Mouse (Mus musculus) CH12.LX (cell line): ENCODE data around the gene Taco1. TPM values are rescaled to one million over a fixed set of nuclear protein-coding genes. Genes with fewer than 3 reads are reported as not detected.

Experiments
- DNase-seq: peaks from one replicate; pipeline ENCODE4 v3.0.0-alpha.2; 2013; ENCODE audit errors: extremely low read depth
- H3K27ac ChIP-seq: 2 replicates; pipeline ENCODE4 v1.5.1; 2012; ENCODE audit warnings: low read depth, mild to moderate bottlenecking, control low read depth, moderate library complexity; ENCODE audit not compliant: insufficient read depth
- H3K27me3 ChIP-seq: replicated peaks from 2 replicates; pipeline ENCODE3; 2012; ENCODE audit warnings: inconsistent platforms
- H3K36me3 ChIP-seq, 2 experiments: replicated peaks in 1 of 2; 2 replicates each; pipeline versions ENCODE3 to v1.6.1; 2012; ENCODE audit warnings: inconsistent platforms in 1 of 2, low read length in 1 of 2, mild to moderate bottlenecking in 1 of 2, mixed read lengths in 1 of 2, moderate library complexity in 1 of 2; ENCODE audit not compliant: control insufficient read depth in 1 of 2, insufficient read depth in 1 of 2
- H3K4me1 ChIP-seq, 2 experiments: 2 replicates each; pipeline ENCODE4 v1.6.1; 2012; ENCODE audit warnings: inconsistent platforms in 1 of 2, moderate library complexity in 1 of 2; ENCODE audit not compliant: insufficient read depth in 2 of 2, control insufficient read depth in 1 of 2
- H3K4me2 ChIP-seq: 2 replicates; pipeline ENCODE4 v1.6.1; 2012; ENCODE audit warnings: low read depth, mild to moderate bottlenecking, control low read depth; ENCODE audit not compliant: poor library complexity, insufficient read depth, severe bottlenecking
- H3K4me3 ChIP-seq, 3 experiments: fragments of 150-350 bp in 1 of 3; sonication (generic) in 1 of 3; replicated peaks in 1 of 3; 2 replicates each; pipeline versions ENCODE3 to v1.5.1; 2011 to 2012; ENCODE audit warnings: low read depth in 2 of 3, low read length in 2 of 3, mild to moderate bottlenecking in 2 of 3, moderate library complexity in 2 of 3, control low read depth in 1 of 3, improper control_type of control experiment in 1 of 3, inconsistent platforms in 1 of 3, mixed read lengths in 1 of 3; ENCODE audit not compliant: poor library complexity in 1 of 3
- H3K79me2 ChIP-seq: replicated peaks from 2 replicates; pipeline ENCODE4 v1.6.1; 2012; ENCODE audit warnings: mild to moderate bottlenecking, moderate library complexity; ENCODE audit not compliant: control insufficient read depth, poor library complexity, insufficient read depth, severe bottlenecking; ENCODE audit errors: extremely low read depth
- H3K9ac ChIP-seq: 2 replicates; pipeline ENCODE4 v1.6.1; 2012; ENCODE audit warnings: low read depth, mild to moderate bottlenecking, control low read depth, moderate library complexity; ENCODE audit not compliant: insufficient read depth
- H3K9me3 ChIP-seq: replicated peaks from 2 replicates; pipeline ENCODE3; 2012; ENCODE audit warnings: low read length, inconsistent platforms, mixed read lengths
- BHLHE40 ChIP-seq: IDR thresholded peaks from 2 replicates; pipeline ENCODE4 v1.6.1; 2011; ENCODE audit warnings: mild to moderate bottlenecking, low read depth, low read length, improper control_type of control experiment
- CHD1 ChIP-seq: IDR thresholded peaks from 2 replicates; pipeline ENCODE4 v1.6.1; 2012; ENCODE audit warnings: low read depth, low read length, improper control_type of control experiment, inconsistent platforms
- CHD2 ChIP-seq: IDR thresholded peaks from 2 replicates; pipeline ENCODE4 v1.6.1; 2011; ENCODE audit warnings: low read length, improper control_type of control experiment
- CTCF ChIP-seq, 2 experiments: IDR thresholded peaks in 1 of 2; conservative IDR thresholded peaks in 1 of 2; 2 replicates each; pipeline ENCODE4 v1.5.1; 2011 to 2012; ENCODE audit warnings: low read depth in 2 of 2, low read length in 2 of 2, improper control_type of control experiment in 1 of 2, inconsistent platforms in 1 of 2, mild to moderate bottlenecking in 1 of 2, moderate library complexity in 1 of 2
- E2F4 ChIP-seq: IDR thresholded peaks from 2 replicates; pipeline ENCODE4 v1.6.1; 2011; ENCODE audit warnings: low read depth, low read length, improper control_type of control experiment; ENCODE audit not compliant: insufficient replicate concordance
- ELF1 ChIP-seq: IDR thresholded peaks from 2 replicates; pipeline ENCODE4 v1.6.1; 2014; ENCODE audit warnings: low read depth, mild to moderate bottlenecking, inconsistent platforms, low read length, improper control_type of control experiment
- EP300 ChIP-seq: IDR thresholded peaks from 2 replicates; pipeline ENCODE4 v1.6.1; 2011; ENCODE audit warnings: low read length, improper control_type of control experiment
- ETS1 ChIP-seq: conservative IDR thresholded peaks from 2 replicates; pipeline ENCODE4 v1.6.1; 2012; ENCODE audit warnings: low read depth, mild to moderate bottlenecking, inconsistent platforms, low read length, improper control_type of control experiment, moderate library complexity
- GABPA ChIP-seq: IDR thresholded peaks from 2 replicates; pipeline ENCODE4 v1.6.1; 2012; ENCODE audit warnings: low read depth, low read length, improper control_type of control experiment, inconsistent platforms; ENCODE audit not compliant: insufficient replicate concordance
- HCFC1 ChIP-seq: IDR thresholded peaks from 2 replicates; pipeline ENCODE4 v1.6.1; 2012; ENCODE audit warnings: low read depth, mild to moderate bottlenecking, inconsistent platforms, low read length, improper control_type of control experiment
- IRF4 ChIP-seq: IDR thresholded peaks from 2 replicates; pipeline ENCODE4 v1.6.1; 2014; ENCODE audit warnings: low read depth, mild to moderate bottlenecking, inconsistent platforms, low read length, improper control_type of control experiment
- JUN ChIP-seq: IDR thresholded peaks from 2 replicates; pipeline ENCODE4 v1.6.1; 2011; ENCODE audit warnings: low read depth, mild to moderate bottlenecking, low read length, improper control_type of control experiment, moderate library complexity; ENCODE audit not compliant: insufficient read depth
- JUND ChIP-seq: conservative IDR thresholded peaks from 2 replicates; pipeline ENCODE4 v1.6.1; 2011; ENCODE audit warnings: low read depth, low read length, improper control_type of control experiment
- KAT2A ChIP-seq: IDR thresholded peaks from 2 replicates; pipeline ENCODE4 v1.6.1; 2012; ENCODE audit warnings: low read length, improper control_type of control experiment, inconsistent platforms; ENCODE audit not compliant: insufficient replicate concordance
- MAFK ChIP-seq: IDR thresholded peaks from 2 replicates; pipeline ENCODE4 v1.6.1; 2011; ENCODE audit warnings: low read length, improper control_type of control experiment; ENCODE audit not compliant: insufficient replicate concordance
- MAX ChIP-seq: IDR thresholded peaks from 2 replicates; pipeline ENCODE4 v1.6.1; 2011; ENCODE audit warnings: low read length, improper control_type of control experiment
- MAZ ChIP-seq: IDR thresholded peaks from 2 replicates; pipeline ENCODE4 v1.6.1; 2012; ENCODE audit warnings: low read depth, mild to moderate bottlenecking, inconsistent platforms, low read length, improper control_type of control experiment, moderate library complexity
- MEF2A ChIP-seq: IDR thresholded peaks from 2 replicates; pipeline ENCODE4 v1.6.1; 2014; ENCODE audit warnings: low read depth, mild to moderate bottlenecking, inconsistent platforms, low read length, improper control_type of control experiment, borderline replicate concordance
- MXI1 ChIP-seq: IDR thresholded peaks from 2 replicates; pipeline ENCODE4 v1.6.1; 2011; ENCODE audit warnings: mild to moderate bottlenecking, low read depth, low read length, improper control_type of control experiment
- MYC ChIP-seq: IDR thresholded peaks from 2 replicates; pipeline ENCODE4 v1.6.1; 2011; ENCODE audit warnings: low read depth, mild to moderate bottlenecking, improper control_type of control experiment, low read length
- NELFE ChIP-seq: IDR thresholded peaks from 2 replicates; pipeline ENCODE4 v1.6.1; 2011; ENCODE audit warnings: low read depth, low read length, improper control_type of control experiment
- NRF1 ChIP-seq: IDR thresholded peaks from 2 replicates; pipeline ENCODE4 v1.6.1; 2014; ENCODE audit warnings: low read depth, mild to moderate bottlenecking, inconsistent platforms, low read length, improper control_type of control experiment, moderate library complexity
- PAX5 ChIP-seq: IDR thresholded peaks from 2 replicates; pipeline ENCODE4 v1.6.1; 2012; ENCODE audit warnings: low read length, inconsistent platforms, mixed read lengths
- POLR2A ChIP-seq: IDR thresholded peaks from 2 replicates; pipeline ENCODE4 v1.6.1; 2011; ENCODE audit warnings: low read depth, mild to moderate bottlenecking, improper control_type of control experiment, low read length
- POLR2AphosphoS2 ChIP-seq: IDR thresholded peaks from 2 replicates; pipeline ENCODE4 v1.6.1; 2011; ENCODE audit warnings: low read depth, low read length, improper control_type of control experiment
- RAD21 ChIP-seq: IDR thresholded peaks from 2 replicates; pipeline ENCODE4 v1.6.1; 2011; ENCODE audit warnings: low read depth, mild to moderate bottlenecking, low read length, improper control_type of control experiment, moderate library complexity
- RCOR1 ChIP-seq: conservative IDR thresholded peaks from 2 replicates; pipeline ENCODE4 v1.6.1; 2012; ENCODE audit warnings: low read depth, mild to moderate bottlenecking, inconsistent platforms, low read length, improper control_type of control experiment
- SIN3A ChIP-seq: IDR thresholded peaks from 2 replicates; pipeline ENCODE4 v1.6.1; 2012; ENCODE audit warnings: low read length, improper control_type of control experiment, inconsistent platforms
- SMC3 ChIP-seq: IDR thresholded peaks from 2 replicates; pipeline ENCODE4 v1.6.1; 2011; ENCODE audit warnings: low read depth, low read length, improper control_type of control experiment
- TBP ChIP-seq: conservative IDR thresholded peaks from 2 replicates; pipeline ENCODE4 v1.6.1; 2011; ENCODE audit warnings: low read depth, low read length, improper control_type of control experiment
- TCF12 ChIP-seq: IDR thresholded peaks from 2 replicates; pipeline ENCODE4 v1.6.1; 2014; ENCODE audit warnings: low read depth, mild to moderate bottlenecking, inconsistent platforms, low read length, improper control_type of control experiment
- UBTF ChIP-seq: IDR thresholded peaks from 2 replicates; pipeline ENCODE4 v1.6.1; 2012; ENCODE audit warnings: low read depth, mild to moderate bottlenecking, inconsistent platforms, low read length, improper control_type of control experiment, moderate library complexity
- ZC3H11A ChIP-seq: IDR thresholded peaks from 2 replicates; pipeline ENCODE4 v1.6.1; 2012; ENCODE audit warnings: low read depth, mild to moderate bottlenecking, inconsistent platforms, low read length, improper control_type of control experiment
- ZKSCAN1 ChIP-seq: IDR thresholded peaks from 2 replicates; pipeline ENCODE4 v1.6.1; 2012; ENCODE audit warnings: low read depth, inconsistent platforms, low read length, improper control_type of control experiment, borderline replicate concordance
- ZMIZ1 ChIP-seq: IDR thresholded peaks from 2 replicates; pipeline ENCODE4 v1.6.1; 2012; ENCODE audit warnings: low read depth, mild to moderate bottlenecking, inconsistent platforms, low read length, improper control_type of control experiment
- ZNF384 ChIP-seq: IDR thresholded peaks from 2 replicates; pipeline ENCODE4 v1.6.1; 2012; ENCODE audit warnings: low read depth, low read length, improper control_type of control experiment, inconsistent platforms
- dilution Hi-C: fragments of 300-500 bp; cut with MboI; formaldehyde crosslinking; loops from 2 replicates; pipeline ENCODE4 v1.14.3; 2020; ENCODE audit warnings: low sequenced_read_pairs; ENCODE audit not compliant: extremely low pct_unique_long_range_greater_than_20kb, extremely low pct_ligation_motif_present
- in situ Hi-C: fragments of 300-500 bp; cut with MboI; formaldehyde crosslinking; loops from 3 replicates; pipeline ENCODE4 v1.14.3; 2019; ENCODE audit warnings: low sequenced_read_pairs, low pct_ligation_motif_present, low pct_unique_long_range_greater_than_20kb, mixed read lengths
- polyA plus RNA-seq: library from polyadenylated mRNA; unstranded; fragments of >175 nt; gene quantifications from 2 replicates; pipeline ENCODE4 v1.2.1, GENCODE M21; 2012; ENCODE audit warnings: low read depth; ENCODE audit not compliant: insufficient read length
- total RNA-seq, 2 experiments: library from RNA; depleted of rRNA; stranded (reverse); fragments of 300-350 nt in 1 of 2; fragments of >200 nt in 1 of 2; gene quantifications; 2 replicates each; pipeline ENCODE4 v1.2.3; 2012 to 2014

The Taco1 gene
- total RNA-seq (2012; rRNA removed): 35.7 and 35.8 TPM in 2 replicates
- total RNA-seq (2014; rRNA removed): 32.6 and 33.2 TPM in 2 replicates
- 30.8 and 32.9 TPM in 2 replicates for polyA plus RNA-seq

DNA sequence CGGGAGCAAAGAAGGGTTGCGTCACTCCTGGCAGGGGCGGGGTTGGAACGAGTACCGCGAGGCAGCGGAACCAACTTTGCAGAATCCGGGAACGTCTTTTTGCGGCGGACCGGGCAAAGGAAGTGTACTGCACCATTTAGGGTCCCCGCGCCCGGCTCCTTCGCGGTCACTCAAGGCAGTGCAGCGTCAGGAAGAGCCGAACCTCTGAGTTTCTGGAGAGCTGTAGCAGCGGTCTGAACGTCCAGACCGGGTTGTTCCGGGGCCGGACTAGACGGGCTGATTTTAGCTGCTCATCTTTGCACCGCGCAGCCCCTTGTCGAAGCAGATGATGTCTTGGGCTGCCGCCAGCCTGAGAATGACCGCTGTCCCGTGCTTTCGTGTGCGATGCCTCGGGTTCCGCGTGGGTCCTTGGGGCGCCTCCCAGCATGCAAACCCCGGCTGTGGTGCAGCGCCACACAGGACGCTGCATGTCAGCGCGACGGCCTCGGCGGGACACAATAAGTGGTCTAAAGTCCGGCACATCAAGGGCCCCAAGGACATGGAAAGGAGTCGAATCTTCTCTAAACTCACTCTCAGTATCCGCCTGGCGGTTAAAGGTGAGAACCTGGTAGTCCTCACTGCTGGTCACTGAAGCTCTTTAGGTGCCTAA is at the start of gene Taco1:
Gene Taco1, plus strand, starts transcription at position 139 of the 649 bp plus-strand sequence.
- in situ Hi-C loops: no loop called here
- Histone ChIP-seq H3K9ac (peak within 1 kb of the TSS; percentile 73), H3K9me3 (no peaks in the 10 kb centered on the region), H3K36me3 (peaks cover 8 to 34% of the 10 kb centered on the region in 2 experiments), H3K4me2 (peak within 1 kb of the TSS; percentile 72), H3K27ac (peak within 1 kb of the TSS; percentile 68), H3K79me2 (no peaks in the 10 kb centered on the region), H3K27me3 (no peaks in the 10 kb centered on the region), H3K4me1 (peaks cover 7 to 21% of the 10 kb centered on the region in 2 experiments), H3K4me3 (peak within 1 kb of the TSS; percentile 86 to 95 (median 89))
- peak; percentile 42; the same call in 1 of the 2 replicates for TF ChIP-seq BHLHE40
- TF ChIP-seq RCOR1: no peak; the same call in 1 of the 2 replicates
- peak; percentile 94 for TF ChIP-seq MAX
- TF ChIP-seq CTCF (conservative IDR thresholded peaks at IDR 0.05 in 1 of 2, IDR thresholded peaks at IDR 0.05 in 1 of 2; ENCODE audit: low read depth in 2 of 2, low read length in 2 of 2): no peak
- peak; percentile 71; the same call in 1 of the 2 replicates for TF ChIP-seq CHD1
- TF ChIP-seq POLR2A: peak; percentile 88
- TF ChIP-seq ZKSCAN1: no peak
- TF ChIP-seq CHD2: peak; percentile 93
- TF ChIP-seq MYC: peak; percentile 94
- TF ChIP-seq E2F4: 0 out of 2 replicates have a peak, but pooled peaks have one; percentile 61
- TF ChIP-seq POLR2AphosphoS2: peak; percentile 73
- peak; percentile 60 for TF ChIP-seq ETS1
- no peak for TF ChIP-seq ZNF384
- TF ChIP-seq ZC3H11A: no peak
- peak; percentile 81; the same call in 1 of the 2 replicates for TF ChIP-seq GABPA
- no peak for TF ChIP-seq JUND
- TF ChIP-seq ELF1: peak; percentile 89
- TF ChIP-seq NELFE: peak; percentile 81
- no peak for TF ChIP-seq EP300
- peak; percentile 32; the same call in 1 of the 2 replicates for TF ChIP-seq MAFK
- peak; percentile 100 for TF ChIP-seq SIN3A
- no peak for TF ChIP-seq PAX5
- no peak; the same call in 1 of the 2 replicates for TF ChIP-seq RAD21
- TF ChIP-seq UBTF: peak; percentile 89
- TF ChIP-seq NRF1: peak; percentile 62; the same call in 1 of the 2 replicates
- peak; percentile 100 for TF ChIP-seq HCFC1
- TF ChIP-seq MEF2A: peak; percentile 92
- peak; percentile 91 for TF ChIP-seq IRF4
- TF ChIP-seq KAT2A: peak; percentile 98
- TF ChIP-seq ZMIZ1: peak; percentile 94
- TF ChIP-seq TBP: peak; percentile 82
- peak; percentile 97 for TF ChIP-seq MXI1
- TF ChIP-seq SMC3: peak; percentile 5
- TF ChIP-seq MAZ: peak; percentile 98
- peak; percentile 69 for TF ChIP-seq JUN
- peak; percentile 97 for TF ChIP-seq TCF12
- DNase-seq: peak; percentile 98
- dilution Hi-C loops: loop anchor here (25.0 kb wide), 1 partner anchor 129 kb away; no protein-coding TSS in a partner anchor
